ENCODE assay signal across 8 mouse cellular contexts in genomic region chr6:87277527-87277926, GRCm38 (mm10). TPM values are rescaled to one million over a fixed set of nuclear protein-coding genes. Genes with fewer than 3 reads are reported as not detected.
DNase-seq lines count a peak whose midpoint lies in the region; ATAC-seq and TF ChIP-seq lines count a peak whose summit lies in the region.

No protein-coding gene starts in this region.

- no peak for ATAC-seq in hindbrain, embryonic 11.5 days (ENCODE audit: low FRiP score)
- ATAC-seq in hindbrain, embryonic 13.5 days (ENCODE audit: low FRiP score), result no peak
- no peak for ATAC-seq in kidney, postnatal 0 days (replicated peaks; ENCODE audit: low FRiP score, low read depth)
- 0 out of 2 replicates have a peak, but pooled peaks have one; percentile 30 for ATAC-seq in midbrain, embryonic 13.5 days

- no peak overlapping the region for H3K27ac ChIP-seq in hindbrain, embryonic 11.5 days (ENCODE audit: low read depth, low read length)
- no peak overlapping the region; the same call in 1 of the 2 replicates for H3K27ac ChIP-seq in hindbrain, embryonic 13.5 days
- peak overlapping the region; percentile 31; the same call in 1 of the 2 replicates for H3K27ac ChIP-seq in heart, embryonic 10.5 days
- H3K27ac ChIP-seq in kidney, postnatal 0 days, result no peak overlapping the region; the same call in 1 of the 2 replicates
- no peak overlapping the region for H3K27ac ChIP-seq in midbrain, embryonic 13.5 days

- H3K4me2 ChIP-seq in hindbrain, embryonic 11.5 days (replicated peaks; ENCODE audit: low read depth, low read length), result no peak overlapping the region
- H3K4me2 ChIP-seq in hindbrain, embryonic 13.5 days, result no peak overlapping the region
- no peak overlapping the region for H3K4me2 ChIP-seq in kidney, postnatal 0 days (ENCODE audit: low read length)
- H3K4me2 ChIP-seq in midbrain, embryonic 13.5 days (replicated peaks), result no peak overlapping the region

- WGBS in hindbrain, embryonic 11.5 days, result 64% methylated on average over 3 of the region's 3 CpGs
- 35% methylated on average over 3 of the region's 3 CpGs for WGBS in hindbrain, embryonic 13.5 days
- WGBS in heart, embryonic 10.5 days, result 26% methylated on average over 3 of the region's 3 CpGs
- 19% methylated on average over 3 of the region's 3 CpGs for WGBS in kidney, postnatal 0 days
- 42% methylated on average over 3 of the region's 3 CpGs for WGBS in midbrain, embryonic 13.5 days

- H3K9me3 ChIP-seq in hindbrain, embryonic 11.5 days (ENCODE audit: control insufficient read depth, low read length), result no peaks in the 10 kb centered on the region
- no peaks in the 10 kb centered on the region for H3K9me3 ChIP-seq in hindbrain, embryonic 13.5 days
- H3K9me3 ChIP-seq in heart, embryonic 10.5 days, result no peaks in the 10 kb centered on the region; the same call in 1 of the 2 replicates
- no peaks in the 10 kb centered on the region for H3K9me3 ChIP-seq in kidney, postnatal 0 days (replicated peaks; ENCODE audit: low read length)
- no peaks in the 10 kb centered on the region for H3K9me3 ChIP-seq in midbrain, embryonic 13.5 days

- H3K36me3 ChIP-seq in hindbrain, embryonic 11.5 days (ENCODE audit: control insufficient read depth, insufficient read depth, low read length), result peaks cover 7% of the 10 kb centered on the region; the same call in 1 of the 2 replicates
- H3K36me3 ChIP-seq in hindbrain, embryonic 13.5 days, result 0 out of 2 replicates have a peak, but pooled peaks cover 2% of the 10 kb centered on the region
- H3K36me3 ChIP-seq in heart, embryonic 10.5 days, result peaks cover 8% of the 10 kb centered on the region
- no peaks in the 10 kb centered on the region for H3K36me3 ChIP-seq in kidney, postnatal 0 days (ENCODE audit: insufficient read depth, low read length)
- peaks cover 3% of the 10 kb centered on the region for H3K36me3 ChIP-seq in midbrain, embryonic 13.5 days

- no peak overlapping the region for H3K4me3 ChIP-seq in hindbrain, embryonic 11.5 days (ENCODE audit: low read depth, low read length)
- no peak overlapping the region for H3K4me3 ChIP-seq in hindbrain, embryonic 13.5 days
- no peak overlapping the region for H3K4me3 ChIP-seq in heart, embryonic 10.5 days
- no peak overlapping the region for H3K4me3 ChIP-seq in kidney, postnatal 0 days (replicated peaks; ENCODE audit: low read depth, low read length)
- H3K4me3 ChIP-seq in midbrain, embryonic 13.5 days (replicated peaks), result no peak overlapping the region

- H3K4me1 ChIP-seq in hindbrain, embryonic 11.5 days (replicated peaks; ENCODE audit: control insufficient read depth, insufficient read depth, low read length), result no peaks in the 10 kb centered on the region
- peaks cover 25% of the 10 kb centered on the region for H3K4me1 ChIP-seq in hindbrain, embryonic 13.5 days (replicated peaks)
- H3K4me1 ChIP-seq in heart, embryonic 10.5 days, result peaks cover 29% of the 10 kb centered on the region
- H3K4me1 ChIP-seq in kidney, postnatal 0 days (replicated peaks; ENCODE audit: insufficient read depth, low read length), result peaks cover 16% of the 10 kb centered on the region
- H3K4me1 ChIP-seq in midbrain, embryonic 13.5 days (replicated peaks), result peaks cover 11% of the 10 kb centered on the region

- H3K9ac ChIP-seq in hindbrain, embryonic 11.5 days (ENCODE audit: low read depth, low read length), result no peak overlapping the region
- H3K9ac ChIP-seq in hindbrain, embryonic 13.5 days, result no peak overlapping the region
- no peak overlapping the region for H3K9ac ChIP-seq in kidney, postnatal 0 days (ENCODE audit: low read depth, low read length)
- no peak overlapping the region for H3K9ac ChIP-seq in midbrain, embryonic 13.5 days (replicated peaks)

- no peak for TF ChIP-seq CTCF in kidney, postnatal 0 days (IDR thresholded peaks at IDR 0.05; ENCODE audit: low read depth)

- peak; percentile 9 for DNase-seq in hindbrain, embryonic 11.5 days (ENCODE audit: low spot score)
- DNase-seq in adrenal gland, postnatal 25 days, result peak; percentile 12
- DNase-seq in heart, embryonic 10.5 days (ENCODE audit: low spot score), result no peak
- peak; percentile 66 for DNase-seq in kidney, postnatal 0 days (ENCODE audit: low spot score)
- no peak for DNase-seq in frontal cortex, postnatal 14 days (ENCODE audit: low spot score in 2 of 2)
- no peak for DNase-seq in thymus, postnatal 10 days (ENCODE audit: low spot score in 2 of 2)

- H3K27me3 ChIP-seq in hindbrain, embryonic 11.5 days (ENCODE audit: control insufficient read depth, insufficient read depth, low read length), result no peaks in the 10 kb centered on the region
- H3K27me3 ChIP-seq in hindbrain, embryonic 13.5 days, result no peaks in the 10 kb centered on the region
- H3K27me3 ChIP-seq in heart, embryonic 10.5 days (ENCODE audit: insufficient read depth, poor library complexity, severe bottlenecking), result 0 out of 2 replicates have a peak, but pooled peaks cover 3% of the 10 kb centered on the region
- H3K27me3 ChIP-seq in kidney, postnatal 0 days (ENCODE audit: insufficient read depth, low read length), result peaks cover 9% of the 10 kb centered on the region; the same call in 1 of the 2 replicates
- no peaks in the 10 kb centered on the region for H3K27me3 ChIP-seq in midbrain, embryonic 13.5 days

RNA-seq across cellular contexts. Expression of gene Antxr1, which starts 58.1 kb away (rescaled TPM):
- 4.5 and 7.4 TPM in 2 replicates for polyA plus RNA-seq in hindbrain, embryonic 11.5 days (2014; fragmentation: Nextera tagmentation; extraction: Ambion mirVana)
- polyA plus RNA-seq in hindbrain, embryonic 13.5 days (2015; fragmentation: Nextera tagmentation; extraction: Ambion mirVana), result 3.5 and 3.8 TPM in 2 replicates
- 16.5 and 19.4 TPM in 2 replicates for total RNA-seq in adrenal gland, postnatal 25 days (2021)
- polyA plus RNA-seq in heart, embryonic 10.5 days (2016; fragmentation: Nextera tagmentation; extraction: Ambion mirVana), result 1.8 and 3.8 TPM in 2 replicates
- 5.0 and 5.2 TPM in 2 replicates for polyA plus RNA-seq in kidney, postnatal 0 days (2015; fragmentation: Nextera tagmentation; extraction: Ambion mirVana)
- 2.9 and 3.0 TPM in 2 replicates for polyA plus RNA-seq in midbrain, embryonic 13.5 days (2015; fragmentation: Nextera tagmentation; extraction: Ambion mirVana)

Comparison
In these comparisons a context has a peak if more than half of its experiments do, and no peak if none do; other contexts are left out.
1. DNase-seq: peak in hindbrain, embryonic 11.5 days (single experiment), adrenal gland, postnatal 25 days (single experiment) and kidney, postnatal 0 days (single experiment); none in heart, embryonic 10.5 days (single experiment), frontal cortex, postnatal 14 days (0 of 2) and thymus, postnatal 10 days (0 of 2).